Mouse (Mus musculus) gastrocnemius, adult 18-20 months (tissue): ENCODE results near the gene Epha6. TPM values are rescaled to one million over a fixed set of nuclear protein-coding genes. Genes with fewer than 3 reads are reported as not detected.
A peak's percentile ranks its signal among the peaks of the same experiment; 100 is the strongest.
"Not testable (repeated sequence)": the region's sequence is repeated elsewhere in the genome, so short reads cannot be mapped to it uniquely, and the experiment has no call there.

Experiments used
- DNase-seq: peaks from one replicate; pipeline ENCODE4 v3.0.0; 2021; ENCODE audit warnings: low spot score
- total RNA-seq, 2 experiments: library from RNA; stranded (reverse); gene quantifications; 2 replicates each; pipeline ENCODE4 v1.2.3; 2021

Epha6 gene
- total RNA-seq, 2 experiments from 2014 or later = not detected

GRCm38 (mm10) chr16:59969816-59970215, 635.5 kb downstream of the Epha6 start:
- no peak for DNase-seq

GRCm38 (mm10) chr16:59955731-59956130, 649.6 kb downstream of the Epha6 start:
- DNase-seq = no peak

GRCm38 (mm10) chr16:59923696-59924095, 681.6 kb downstream of the Epha6 start:
- DNase-seq = no peak

- DNase-seq = no peak
These were observed 725.3 kb downstream of the Epha6 start for GRCm38 (mm10) chr16:59880073-59880472.

GRCm38 (mm10) chr16:59871792-59872191, 733.5 kb downstream of the Epha6 start:
- DNase-seq = no peak

- no peak for DNase-seq
These were observed 751.1 kb downstream of the Epha6 start for GRCm38 (mm10) chr16:59854160-59854717.

GRCm38 (mm10) chr16:59852689-59853088, 752.6 kb downstream of the Epha6 start:
- no peak for DNase-seq

- no peak for DNase-seq
These were observed 758.8 kb downstream of the Epha6 start for GRCm38 (mm10) chr16:59846574-59846973.

GRCm38 (mm10) chr16:59836778-59837177, 768.6 kb downstream of the Epha6 start:
- DNase-seq = no peak

GRCm38 (mm10) chr16:59836304-59836703, 769.0 kb downstream of the Epha6 start:
- no peak for DNase-seq

- no peak for DNase-seq
These were observed 772.9 kb downstream of the Epha6 start for GRCm38 (mm10) chr16:59832468-59832867.

GRCm38 (mm10) chr16:59829655-59830054, 775.7 kb downstream of the Epha6 start:
- DNase-seq = no peak

- DNase-seq = not testable (repeated sequence)
These were observed 805.5 kb downstream of the Epha6 start for GRCm38 (mm10) chr16:59799790-59800189.

- no peak for DNase-seq
These were observed 833.0 kb downstream of the Epha6 start for GRCm38 (mm10) chr16:59772297-59772696.

GRCm38 (mm10) chr16:59770421-59770820, 834.9 kb downstream of the Epha6 start:
- DNase-seq = no peak

- DNase-seq = no peak
These were observed 835.4 kb downstream of the Epha6 start for GRCm38 (mm10) chr16:59769936-59770335.

- no peak for DNase-seq
These were observed 844.5 kb downstream of the Epha6 start for GRCm38 (mm10) chr16:59760875-59761274.

- DNase-seq = no peak
These were observed 854.4 kb downstream of the Epha6 start for GRCm38 (mm10) chr16:59750905-59751304.

- no peak for DNase-seq
These were observed 861.7 kb downstream of the Epha6 start for GRCm38 (mm10) chr16:59743669-59744068.

GRCm38 (mm10) chr16:59715524-59715923, 889.8 kb downstream of the Epha6 start:
- DNase-seq = no peak

GRCm38 (mm10) chr16:59693230-59693629, 912.1 kb downstream of the Epha6 start:
- no peak for DNase-seq

GRCm38 (mm10) chr16:59689120-59689519, 916.2 kb downstream of the Epha6 start:
- no peak for DNase-seq

- DNase-seq = no peak
These were observed 920.2 kb downstream of the Epha6 start for GRCm38 (mm10) chr16:59685135-59685534.

- DNase-seq = peak; percentile 39
These were observed 921.9 kb downstream of the Epha6 start for GRCm38 (mm10) chr16:59683434-59683833.
